In genomic region chr10:90933088-90933487, GRCm38 (mm10) we compare ENCODE assay signal across 24 mouse cellular contexts.
DNase-seq lines count a peak whose midpoint lies in the region; ATAC-seq and TF ChIP-seq lines count a peak whose summit lies in the region.
"Had no signal": no experiment of that assay in that cellular context is flagged by ENCODE, and none has a peak within 500 bp of the region (broad histone marks: within the 10 kb centered on the region; RNA-seq: fewer than 3 reads in every experiment).

No protein-coding gene starts in this region.

- no peaks in the 10 kb centered on the region for H3K36me3 ChIP-seq in kidney, postnatal 0 days (ENCODE audit: insufficient read depth, low read length)
- H3K36me3 ChIP-seq: embryonic facial prominence, embryonic 12.5 days; embryonic facial prominence, embryonic 15.5 days had no signal

- no peak overlapping the region for H3K9ac ChIP-seq in kidney, postnatal 0 days (ENCODE audit: low read depth, low read length)
- H3K9ac ChIP-seq: embryonic facial prominence, embryonic 12.5 days; embryonic facial prominence, embryonic 15.5 days; forebrain, embryonic 13.5 days; hindbrain, embryonic 14.5 days had no signal

- no peaks in the 10 kb centered on the region for H3K27me3 ChIP-seq in kidney, postnatal 0 days (ENCODE audit: insufficient read depth, low read length)
- H3K27me3 ChIP-seq: embryonic facial prominence, embryonic 12.5 days; embryonic facial prominence, embryonic 15.5 days; forebrain, embryonic 13.5 days had no signal

- ATAC-seq in kidney, postnatal 0 days (replicated peaks; ENCODE audit: low FRiP score, low read depth) = no peak
- ATAC-seq in erythroid progenitor cell, adult 5-6 weeks (replicated peaks; ENCODE audit: low FRiP score, poor library complexity, severe bottlenecking) = no peak
- ATAC-seq: CD4-positive, CD25-positive, alpha-beta regulatory T cell, adult 4 months; forebrain, embryonic 13.5 days; forebrain, embryonic 16.5 days; hindbrain, postnatal 0 days; inflammation-experienced regulatory T-cells, adult 6 months; intestine, embryonic 16.5 days had no signal

- no peak overlapping the region for H3K4me3 ChIP-seq in kidney, postnatal 0 days (replicated peaks; ENCODE audit: low read depth, low read length)
- no peak overlapping the region for H3K4me3 ChIP-seq in cortical plate, adult 2 months (ENCODE audit: insufficient read depth, low read length)
- H3K4me3 ChIP-seq in olfactory bulb, adult 2 months (ENCODE audit: insufficient read depth, low read depth, low read length) = no peak overlapping the region
- H3K4me3 ChIP-seq: embryonic facial prominence, embryonic 12.5 days; embryonic facial prominence, embryonic 15.5 days; forebrain, embryonic 13.5 days had no signal

- no peaks in the 10 kb centered on the region for H3K4me1 ChIP-seq in kidney, postnatal 0 days (replicated peaks; ENCODE audit: insufficient read depth, low read length)
- peaks cover 14% of the 10 kb centered on the region for H3K4me1 ChIP-seq in cortical plate, adult 2 months (ENCODE audit: control insufficient read depth, insufficient read depth, low read length)
- peaks cover 7% of the 10 kb centered on the region; the same call in 1 of the 2 replicates for H3K4me1 ChIP-seq in olfactory bulb, adult 2 months (ENCODE audit: control insufficient read depth, insufficient read depth, low read length)
- H3K4me1 ChIP-seq: embryonic facial prominence, embryonic 12.5 days; embryonic facial prominence, embryonic 15.5 days had no signal

- no peak overlapping the region for H3K27ac ChIP-seq in kidney, postnatal 0 days
- H3K27ac ChIP-seq in cortical plate, adult 2 months (ENCODE audit: insufficient read depth, low read length) = 0 out of 2 replicates have a peak overlapping the region, but pooled peaks have one; percentile 46
- 0 out of 2 replicates have a peak overlapping the region, but pooled peaks have one; percentile 3 for H3K27ac ChIP-seq in olfactory bulb, adult 2 months (ENCODE audit: insufficient read depth, low read depth, low read length)
- H3K27ac ChIP-seq: embryonic facial prominence, embryonic 12.5 days; embryonic facial prominence, embryonic 15.5 days; forebrain, embryonic 13.5 days; hindbrain, embryonic 14.5 days; hindbrain, postnatal 0 days had no signal

- DNase-seq in kidney, postnatal 0 days (ENCODE audit: low spot score) = peak; percentile 6
- no peak for DNase-seq in kidney, postnatal 25 days
- no peak for DNase-seq in cerebellum, postnatal 25 days
- DNase-seq: adrenal gland, adult 2 months; adrenal gland, postnatal 14 days; cerebellum, adult 11-12 months; cerebellum, adult 8-10 months; cerebellum, postnatal 10 days; gastrocnemius, postnatal 10 days; gastrocnemius, postnatal 36 days; heart, postnatal 36 days had no signal

- H3K9me3 ChIP-seq in kidney, postnatal 0 days (replicated peaks; ENCODE audit: low read length) = no peaks in the 10 kb centered on the region
- H3K9me3 ChIP-seq: embryonic facial prominence, embryonic 12.5 days; embryonic facial prominence, embryonic 15.5 days; forebrain, embryonic 13.5 days had no signal

- H3K4me2 ChIP-seq in kidney, postnatal 0 days (ENCODE audit: low read length) = no peak overlapping the region
- H3K4me2 ChIP-seq: embryonic facial prominence, embryonic 12.5 days; embryonic facial prominence, embryonic 15.5 days; forebrain, embryonic 13.5 days; heart, embryonic 11.5 days; hindbrain, embryonic 14.5 days had no signal

- no peak for TF ChIP-seq POLR2A in cortical plate, adult 2 months (IDR thresholded peaks at IDR 0.05; ENCODE audit: extremely low read depth, insufficient read depth, low read length)
- no peak for TF ChIP-seq POLR2A in olfactory bulb, adult 2 months (IDR thresholded peaks at IDR 0.05; ENCODE audit: insufficient read depth, low read depth, low read length)

- WGBS in kidney, postnatal 0 days = 39% methylated on average over 5 of the region's 5 CpGs
- 88% methylated on average over 5 of the region's 5 CpGs for WGBS in olfactory bulb, adult 2 months

- TF ChIP-seq CTCF in kidney, postnatal 0 days (IDR thresholded peaks at IDR 0.05; ENCODE audit: low read depth) = no peak
- TF ChIP-seq CTCF in cortical plate, adult 2 months (IDR thresholded peaks at IDR 0.05; ENCODE audit: extremely low read depth, insufficient read depth, low read length) = no peak
- TF ChIP-seq CTCF in olfactory bulb, adult 2 months (IDR thresholded peaks at IDR 0.05; ENCODE audit: insufficient read depth, low read depth, low read length) = no peak
